Mouse (Mus musculus) cerebellum, adult 8-10 months (tissue): ENCODE measurements at regions not wholly inside any gene's neighbourhood (a gene's known extent, or its start where the extent isn't known, plus 50 kb on each side); places are given as distances from the start of the nearest gene placed in this dataset.

ENCODE experiments used
- DNase-seq: peaks from one replicate; pipeline ENCODE4 v3.0.0; 2022

- no peak for DNase-seq
These were observed 153.3 kb downstream of the Shq1 start for GRCm38 (mm10) chr6:100517662-100518061.

GRCm38 (mm10) chr6:100512676-100513075 is 158.3 kb downstream of the Shq1 start:
- no peak for DNase-seq

GRCm38 (mm10) chr6:100510676-100511075 is 160.3 kb downstream of the Shq1 start:
- DNase-seq = no peak

GRCm38 (mm10) chr6:100505506-100506247 is 165.3 kb downstream of the Shq1 start:
- DNase-seq = no peak

- DNase-seq = peak; percentile 91
These were observed 167.8 kb downstream of the Shq1 start for GRCm38 (mm10) chr6:100502961-100503782.

- DNase-seq = no peak
These were observed 168.8 kb downstream of the Shq1 start for GRCm38 (mm10) chr6:100502139-100502538.

GRCm38 (mm10) chr6:100500741-100501140 is 170.2 kb downstream of the Shq1 start:
- DNase-seq = no peak

GRCm38 (mm10) chr6:100500060-100500459 is 170.9 kb downstream of the Shq1 start:
- no peak for DNase-seq

- DNase-seq = no peak
These were observed 172.1 kb downstream of the Shq1 start for GRCm38 (mm10) chr6:100498861-100499271.

GRCm38 (mm10) chr6:100498126-100498525 is 172.8 kb downstream of the Shq1 start:
- DNase-seq = no peak

GRCm38 (mm10) chr6:100496135-100496534 is 174.8 kb downstream of the Shq1 start:
- DNase-seq = no peak

GRCm38 (mm10) chr6:100495131-100495530 is 175.8 kb downstream of the Shq1 start:
- DNase-seq = no peak

GRCm38 (mm10) chr6:100493558-100493957 is 177.4 kb downstream of the Shq1 start:
- no peak for DNase-seq

- no peak for DNase-seq
These were observed 179.1 kb downstream of the Shq1 start for GRCm38 (mm10) chr6:100491811-100492210.

- DNase-seq = no peak
These were observed 179.8 kb downstream of the Shq1 start for GRCm38 (mm10) chr6:100490920-100491712.

- DNase-seq = no peak
These were observed 187.1 kb downstream of the Shq1 start for GRCm38 (mm10) chr6:100483836-100484235.

- no peak for DNase-seq
These were observed 187.7 kb downstream of the Shq1 start for GRCm38 (mm10) chr6:100483084-100483810.

GRCm38 (mm10) chr6:100482572-100482971 is 188.4 kb downstream of the Shq1 start:
- no peak for DNase-seq

- no peak for DNase-seq
These were observed 190.4 kb downstream of the Shq1 start for GRCm38 (mm10) chr6:100480525-100480924.

- DNase-seq = no peak
These were observed 191.1 kb downstream of the Shq1 start for GRCm38 (mm10) chr6:100479881-100480280.

GRCm38 (mm10) chr6:100479455-100479854 is 191.5 kb downstream of the Shq1 start:
- DNase-seq = no peak

- DNase-seq = no peak
These were observed 189.5 kb upstream of the Rybp start for GRCm38 (mm10) chr6:100476550-100477366.
